Mouse (Mus musculus) intestine, postnatal 0 days (tissue): ENCODE measurements at regions not wholly inside any gene's neighbourhood (a gene's known extent, or its start where the extent isn't known, plus 50 kb on each side); places are given as distances from the start of the nearest gene placed in this dataset.

Source experiments
- ATAC-seq: fragments of 200-750 bp; cut with Nextera tagmentation; 2 replicates; pipeline ENCODE4 v1.8.0; 2017; ENCODE audit warnings: mild to moderate bottlenecking, moderate TSS enrichment, moderate library complexity
- H3K27ac ChIP-seq: fragments of 300-500 bp; sonication (generic); 2 replicates; pipeline ENCODE4 v1.5.1; 2014; ENCODE audit warnings: mild to moderate bottlenecking, low read depth, low read length, moderate library complexity
- H3K27me3 ChIP-seq: fragments of 300-500 bp; sonication (generic); replicated peaks from 2 replicates; pipeline ENCODE4 v1.6.1; 2014; ENCODE audit warnings: low read length, mixed read lengths; ENCODE audit not compliant: control insufficient read depth, insufficient read depth
- H3K36me3 ChIP-seq: fragments of 300-500 bp; sonication (generic); 2 replicates; pipeline ENCODE4 v1.6.1; 2014; ENCODE audit warnings: mild to moderate bottlenecking, moderate library complexity; ENCODE audit not compliant: control insufficient read depth, insufficient read depth
- H3K4me1 ChIP-seq: fragments of 300-500 bp; sonication (generic); replicated peaks from 2 replicates; pipeline ENCODE4 v1.6.1; 2014; ENCODE audit warnings: antibody characterized with exemption, low read length, mixed read lengths; ENCODE audit not compliant: control insufficient read depth, insufficient read depth
- H3K4me2 ChIP-seq: fragments of 300-500 bp; sonication (generic); replicated peaks from 2 replicates; pipeline ENCODE4 v1.6.1; 2014; ENCODE audit warnings: low read depth, mild to moderate bottlenecking, moderate library complexity
- H3K4me3 ChIP-seq: fragments of 300-500 bp; sonication (generic); 2 replicates; pipeline ENCODE4 v1.5.1; 2014; ENCODE audit warnings: low read depth, low read length
- H3K9ac ChIP-seq: fragments of 300-500 bp; sonication (generic); 2 replicates; pipeline ENCODE4 v1.6.1; 2014; ENCODE audit warnings: mild to moderate bottlenecking, low read depth, low read length
- H3K9me3 ChIP-seq: fragments of 300-500 bp; sonication (generic); 2 replicates; pipeline ENCODE4 v1.6.1; 2016; ENCODE audit warnings: mixed run types; ENCODE audit not compliant: control insufficient read depth
- CTCF ChIP-seq: sonication (generic); IDR thresholded peaks from 2 replicates; pipeline ENCODE4 v1.5.1; 2016; ENCODE audit warnings: low read depth, mild to moderate bottlenecking, control low read depth, antibody characterized with exemption, moderate library complexity
- WGBS: fragments of 180-500 bp; shearing (Covaris S2); extraction: QIAGEN DNeasy Blood & Tissue Kit; methylation state at CpG from one replicate; pipeline ENCODE4 v1.1.7; 2014; 5-methylcytosine and 5-hydroxymethylcytosine counted together

GRCm38 (mm10) chr1:64337619-64338574, 194.5 kb upstream of the Creb1 start:
- 52% methylated on average over 25 of the region's 25 CpGs for WGBS

GRCm38 (mm10) chr1:64331566-64331965, 200.9 kb upstream of the Creb1 start:
- Histone ChIP-seq H3K9ac (no peak overlapping the region), H3K4me2 (no peak overlapping the region), H3K27ac (no peak overlapping the region), H3K27me3 (no peaks in the 10 kb centered on the region), H3K4me1 (no peaks in the 10 kb centered on the region), H3K36me3 (no peaks in the 10 kb centered on the region), H3K9me3 (no peaks in the 10 kb centered on the region), H3K4me3 (no peak overlapping the region)
- WGBS, result 91% methylated on average over 2 of the region's 2 CpGs
- TF ChIP-seq CTCF, result no peak
- no peak for ATAC-seq

More at GRCm38 (mm10) chr1:64337619-64338574, 194.5 kb upstream of the Creb1 start:
- ATAC-seq, result no peak
- Histone ChIP-seq H3K9ac (no peak overlapping the region), H3K4me1 (no peaks in the 10 kb centered on the region), H3K27ac (no peak overlapping the region), H3K36me3 (no peaks in the 10 kb centered on the region), H3K4me3 (no peak overlapping the region), H3K9me3 (no peaks in the 10 kb centered on the region), H3K27me3 (no peaks in the 10 kb centered on the region), H3K4me2 (peak overlapping the region; percentile 37; the same call in 1 of the 2 replicates)
- TF ChIP-seq CTCF, result no peak

GRCm38 (mm10) chr1:64330721-64331120, 201.7 kb upstream of the Creb1 start:
- Histone ChIP-seq H3K9me3 (no peaks in the 10 kb centered on the region), H3K4me3 (no peak overlapping the region), H3K27ac (no peak overlapping the region), H3K27me3 (no peaks in the 10 kb centered on the region), H3K9ac (no peak overlapping the region), H3K4me2 (no peak overlapping the region), H3K4me1 (no peaks in the 10 kb centered on the region), H3K36me3 (no peaks in the 10 kb centered on the region)
- no peak for TF ChIP-seq CTCF
- 80% methylated on average over 2 of the region's 2 CpGs for WGBS
- no peak for ATAC-seq

GRCm38 (mm10) chr1:64322197-64322596, 200.1 kb upstream of the Klf7 start:
- H3K9ac ChIP-seq, result no peak overlapping the region
- ATAC-seq, result no peak
- TF ChIP-seq CTCF, result no peak
- 93% methylated on average over 4 of the region's 4 CpGs for WGBS
- H3K36me3 ChIP-seq, result no peaks in the 10 kb centered on the region
- H3K4me3 ChIP-seq, result no peak overlapping the region
- H3K27ac ChIP-seq, result no peak overlapping the region
- H3K4me1 ChIP-seq, result no peaks in the 10 kb centered on the region
- no peaks in the 10 kb centered on the region for H3K9me3 ChIP-seq
- H3K4me2 ChIP-seq, result no peak overlapping the region
- no peaks in the 10 kb centered on the region for H3K27me3 ChIP-seq

GRCm38 (mm10) chr1:64319155-64319582, 197.1 kb upstream of the Klf7 start:
- Histone ChIP-seq H3K9me3 (no peaks in the 10 kb centered on the region), H3K4me2 (no peak overlapping the region), H3K4me3 (no peak overlapping the region), H3K9ac (no peak overlapping the region), H3K4me1 (no peaks in the 10 kb centered on the region), H3K27me3 (no peaks in the 10 kb centered on the region), H3K27ac (no peak overlapping the region), H3K36me3 (no peaks in the 10 kb centered on the region)
- WGBS, result 75% methylated on average over 3 of the region's 3 CpGs
- ATAC-seq, result no peak
- TF ChIP-seq CTCF, result no peak

- H3K27me3 ChIP-seq, result no peaks in the 10 kb centered on the region
- TF ChIP-seq CTCF, result no peak
- no peak overlapping the region for H3K9ac ChIP-seq
- H3K4me3 ChIP-seq, result no peak overlapping the region
- no peak overlapping the region for H3K4me2 ChIP-seq
- ATAC-seq, result no peak
- no peaks in the 10 kb centered on the region for H3K9me3 ChIP-seq
- H3K36me3 ChIP-seq, result no peaks in the 10 kb centered on the region
- WGBS, result 87% methylated on average over 8 of the region's 8 CpGs
- no peaks in the 10 kb centered on the region for H3K4me1 ChIP-seq
- no peak overlapping the region for H3K27ac ChIP-seq
Observed at GRCm38 (mm10) chr1:64318440-64319154, 196.5 kb upstream of the Klf7 start.
